Mouse (Mus musculus) hematopoietic multipotent progenitor cell, adult 10-12 weeks (in vitro differentiated cells): ENCODE data around the gene AI593442. TPM values are rescaled to one million over a fixed set of nuclear protein-coding genes. Genes with fewer than 3 reads are reported as not detected.

Experiments used
- polyA plus RNA-seq: library from polyadenylated mRNA; stranded (reverse); fragments of >175 nt; gene quantifications from 2 replicates; pipeline ENCODE4 v1.2.3, GENCODE M21; 2012; ENCODE audit warnings: low replicate concordance

AI593442 gene
- 0.04 TPM in 1 of 2 replicates, not detected in the other for polyA plus RNA-seq

DNA sequence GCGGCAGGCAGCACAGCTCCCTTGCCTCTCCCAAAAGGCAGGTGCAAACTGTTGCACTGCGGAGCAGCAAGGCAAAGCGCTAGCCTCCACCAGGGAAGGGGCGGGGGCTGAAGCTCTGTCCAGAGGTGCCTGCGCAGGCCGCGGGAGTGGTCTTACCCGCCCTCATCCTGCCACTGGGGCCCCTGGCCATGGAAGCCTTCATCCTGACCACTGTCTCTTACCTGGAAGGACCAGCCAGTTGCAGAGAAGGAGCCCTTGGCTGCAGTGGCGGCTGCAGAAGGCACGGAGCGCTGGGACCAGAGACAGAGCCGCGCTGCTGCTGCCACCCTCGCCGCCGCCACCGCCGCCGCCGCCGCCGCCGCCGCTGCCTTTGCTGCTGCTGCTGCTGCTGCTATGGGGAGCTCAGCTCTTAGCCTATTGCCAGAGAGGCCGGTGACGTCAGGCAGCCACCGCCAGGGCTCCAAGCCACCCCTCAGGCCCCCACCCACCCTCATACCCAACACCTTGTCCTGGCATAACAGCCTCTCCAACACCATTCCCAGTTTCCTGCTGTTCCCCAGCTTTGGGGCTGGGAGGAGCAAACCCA, at the start of gene AI593442:
TSS of gene AI593442 (minus strand) at position 419 of the 586 bp plus-strand sequence.

